Mouse (Mus musculus): Measurements from ENCODE around the gene Maz. TPM values are rescaled to one million over a fixed set of nuclear protein-coding genes. Genes with fewer than 3 reads are reported as not detected.

Gene Maz
- polyA plus RNA-seq, 1 experiment from 2014 or later = 67.7 TPM

GRCm38 (mm10) chr7:127012845-127013244 lies 14.0 kb downstream of the Maz start:
- H3K4me3 ChIP-seq (replicated peaks) = no peak overlapping the region
- H3K9ac ChIP-seq = no peak overlapping the region
- peaks cover 34% of the 10 kb centered on the region for H3K4me1 ChIP-seq
- no peak overlapping the region for H3K27ac ChIP-seq
- 92% methylated on average over 10 of the region's 10 CpGs for WGBS
- H3K4me2 ChIP-seq = no peak overlapping the region
- H3K36me3 ChIP-seq = peaks cover 12% of the 10 kb centered on the region
- no peak for ATAC-seq (ENCODE audit: insufficient read depth, low FRiP score, low read depth)
- no peaks in the 10 kb centered on the region for H3K27me3 ChIP-seq (replicated peaks)
- H3K9me3 ChIP-seq = no peaks in the 10 kb centered on the region

DNA sequence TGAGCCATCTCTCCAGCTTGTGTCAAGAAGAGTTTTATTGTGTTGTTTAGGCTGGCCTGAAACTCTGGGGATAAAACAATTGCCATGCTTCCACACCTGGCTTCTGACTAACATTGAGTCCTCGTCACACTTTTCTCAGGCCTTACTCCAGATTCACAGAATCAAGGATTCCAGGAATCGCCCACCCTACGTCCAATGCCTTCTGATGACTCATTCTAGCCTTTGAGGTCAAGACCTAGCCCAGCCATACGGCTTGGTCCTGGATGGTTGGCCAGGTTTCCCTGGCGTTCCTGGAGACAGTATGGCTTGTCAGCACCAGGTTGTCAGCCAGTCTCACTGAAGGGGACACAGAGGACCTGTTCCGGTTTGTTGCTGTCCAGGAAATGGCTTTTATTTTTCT lies 14.5 kb downstream of the Maz start:
- H3K36me3 ChIP-seq = peaks cover 12% of the 10 kb centered on the region
- 82% methylated on average over 6 of the region's 6 CpGs for WGBS
- H3K4me1 ChIP-seq = peaks cover 31% of the 10 kb centered on the region
- no peak overlapping the region for H3K9ac ChIP-seq
- H3K4me3 ChIP-seq (replicated peaks) = no peak overlapping the region
- no peaks in the 10 kb centered on the region for H3K27me3 ChIP-seq (replicated peaks)
- no peak overlapping the region for H3K4me2 ChIP-seq
- H3K27ac ChIP-seq = no peak overlapping the region
- no peak for ATAC-seq (ENCODE audit: insufficient read depth, low FRiP score, low read depth)
- H3K9me3 ChIP-seq = no peaks in the 10 kb centered on the region

DNA sequence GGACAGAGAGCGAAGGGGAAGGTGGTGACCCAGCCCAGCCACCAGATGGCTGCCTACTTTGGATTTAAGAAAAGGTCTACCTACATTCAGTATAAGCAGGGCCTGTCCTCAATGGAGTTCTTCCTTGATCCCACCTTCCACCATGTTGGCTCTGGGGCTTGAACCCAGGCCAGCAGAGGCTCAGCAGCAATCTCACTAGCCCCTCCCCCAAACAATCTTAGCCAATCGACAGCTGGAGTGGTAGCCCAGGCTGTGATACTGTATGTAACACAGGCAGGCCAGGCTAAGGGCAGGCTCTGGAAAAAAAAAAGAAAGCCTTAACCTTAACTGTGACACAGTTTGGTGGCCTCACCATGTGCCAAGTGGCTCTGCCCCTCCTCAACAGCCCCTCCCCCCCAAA lies 15.1 kb downstream of the Maz start:
- Histone ChIP-seq H3K36me3 (peaks cover 12% of the 10 kb centered on the region), H3K27me3 (replicated peaks) (no peaks in the 10 kb centered on the region), H3K4me2 (no peak overlapping the region), H3K9me3 (no peaks in the 10 kb centered on the region), H3K9ac (no peak overlapping the region), H3K4me3 (replicated peaks) (no peak overlapping the region), H3K27ac (no peak overlapping the region), H3K4me1 (peaks cover 31% of the 10 kb centered on the region)
- WGBS = 77% methylated on average over 2 of the region's 2 CpGs
- no peak for ATAC-seq (ENCODE audit: insufficient read depth, low FRiP score, low read depth)

- Histone ChIP-seq H3K9me3 (no peaks in the 10 kb centered on the region), H3K9ac (no peak overlapping the region), H3K4me1 (peaks cover 29% of the 10 kb centered on the region), H3K4me3 (replicated peaks) (no peak overlapping the region), H3K27ac (no peak overlapping the region), H3K4me2 (no peak overlapping the region), H3K36me3 (peaks cover 12% of the 10 kb centered on the region), H3K27me3 (replicated peaks) (no peaks in the 10 kb centered on the region)
- WGBS = 89% methylated on average over 2 of the region's 2 CpGs
- no peak for ATAC-seq (ENCODE audit: insufficient read depth, low FRiP score, low read depth)
Measured at GRCm38 (mm10) chr7:127011051-127011450, 15.8 kb downstream of the Maz start.

DNA sequence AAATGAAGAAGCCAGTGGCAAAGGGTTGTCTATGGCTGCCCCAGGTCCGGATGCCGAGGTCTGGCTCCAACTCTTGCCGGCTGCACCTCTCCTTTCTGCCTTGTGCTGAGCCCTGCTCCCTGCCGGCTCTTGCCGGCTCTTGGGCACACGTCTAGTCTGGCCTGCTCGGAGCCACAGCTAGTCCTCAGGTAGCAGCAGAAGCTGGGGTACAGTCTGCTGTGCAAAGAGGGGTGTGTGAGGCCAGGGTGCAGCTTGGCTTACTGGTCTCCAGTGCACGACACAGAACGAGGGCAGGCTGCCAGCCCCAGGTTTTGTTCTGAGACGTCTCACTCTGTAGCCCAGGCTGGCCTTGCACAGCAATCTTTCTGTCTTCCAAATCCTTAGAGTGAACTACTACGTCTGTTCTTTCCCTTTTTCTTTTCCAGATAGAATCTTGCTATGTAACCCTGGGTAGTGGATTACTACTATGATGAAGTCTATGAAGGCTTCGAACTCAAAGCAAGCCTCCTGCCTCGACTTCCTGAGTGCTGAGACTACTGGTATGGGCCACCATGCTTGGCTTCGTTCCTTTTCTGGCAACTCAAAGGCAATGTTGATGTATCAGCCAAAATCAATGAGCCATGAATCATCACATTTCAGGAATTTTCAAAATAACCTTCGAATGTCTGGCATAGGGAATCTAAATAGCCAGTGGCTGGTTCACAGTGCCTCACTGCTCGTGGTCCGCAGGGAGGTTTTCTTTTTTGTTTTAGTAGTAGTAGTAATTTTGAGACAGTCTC lies 17.3 kb downstream of the Maz start:
- H3K27ac ChIP-seq = peak overlapping the region; percentile 95
- H3K27me3 ChIP-seq (replicated peaks) = no peaks in the 10 kb centered on the region
- H3K36me3 ChIP-seq = peaks cover 8% of the 10 kb centered on the region
- H3K4me2 ChIP-seq = peak overlapping the region; percentile 9; the same call in 1 of the 2 replicates
- H3K4me3 ChIP-seq (replicated peaks) = no peak overlapping the region
- peaks cover 20% of the 10 kb centered on the region for H3K4me1 ChIP-seq
- H3K9ac ChIP-seq = no peak overlapping the region
- no peak for ATAC-seq (ENCODE audit: insufficient read depth, low FRiP score, low read depth)
- H3K9me3 ChIP-seq = no peaks in the 10 kb centered on the region
- 80% methylated on average over 17 of the region's 17 CpGs for WGBS

DNA sequence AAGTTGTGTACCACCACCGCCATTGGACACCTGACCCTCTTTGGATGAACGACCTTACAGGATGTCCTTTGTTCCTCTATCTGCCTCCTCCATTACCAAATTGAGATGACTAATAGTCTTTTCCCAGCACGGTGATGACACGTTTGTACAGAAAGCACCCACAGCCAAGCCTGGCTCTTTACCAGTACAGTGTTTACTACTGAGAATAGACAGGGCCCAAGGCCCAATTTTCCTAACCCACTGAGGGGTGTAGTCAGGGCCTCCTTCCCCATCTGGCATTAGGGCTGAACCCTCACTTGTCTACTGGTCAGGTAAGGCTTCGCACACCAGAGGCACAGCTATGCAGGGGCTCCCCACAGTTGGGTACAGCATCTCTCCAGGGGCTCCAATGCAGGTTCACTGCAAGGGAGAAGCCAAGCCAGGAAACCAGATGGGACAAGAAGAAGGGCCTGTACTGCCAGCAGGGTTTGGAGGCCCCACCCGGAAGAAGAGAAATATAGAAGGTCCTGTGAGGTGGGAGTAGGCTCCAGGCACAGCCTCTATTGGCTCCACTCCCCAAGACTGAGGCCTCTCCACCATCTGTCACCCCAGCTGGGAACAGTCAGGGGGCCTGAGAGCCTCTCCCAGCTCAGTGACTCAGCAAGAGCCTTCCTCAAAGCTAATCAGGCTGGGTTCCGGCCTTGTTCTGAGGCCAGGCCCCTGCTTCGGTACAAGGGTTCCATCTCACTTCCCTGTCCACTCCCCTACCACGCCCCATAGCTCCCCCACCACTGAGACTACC lies 18.4 kb downstream of the Maz start:
- 37% methylated on average over 9 of the region's 9 CpGs for WGBS
- peak overlapping the region; percentile 95 for H3K27ac ChIP-seq
- H3K27me3 ChIP-seq (replicated peaks) = no peaks in the 10 kb centered on the region
- H3K36me3 ChIP-seq = peaks cover 8% of the 10 kb centered on the region
- ATAC-seq (ENCODE audit: insufficient read depth, low FRiP score, low read depth) = peak; percentile 92
- no peaks in the 10 kb centered on the region for H3K9me3 ChIP-seq
- H3K4me3 ChIP-seq (replicated peaks) = no peak overlapping the region
- H3K4me1 ChIP-seq = peaks cover 15% of the 10 kb centered on the region
- no peak overlapping the region for H3K9ac ChIP-seq
- peak overlapping the region; percentile 37 for H3K4me2 ChIP-seq

DNA sequence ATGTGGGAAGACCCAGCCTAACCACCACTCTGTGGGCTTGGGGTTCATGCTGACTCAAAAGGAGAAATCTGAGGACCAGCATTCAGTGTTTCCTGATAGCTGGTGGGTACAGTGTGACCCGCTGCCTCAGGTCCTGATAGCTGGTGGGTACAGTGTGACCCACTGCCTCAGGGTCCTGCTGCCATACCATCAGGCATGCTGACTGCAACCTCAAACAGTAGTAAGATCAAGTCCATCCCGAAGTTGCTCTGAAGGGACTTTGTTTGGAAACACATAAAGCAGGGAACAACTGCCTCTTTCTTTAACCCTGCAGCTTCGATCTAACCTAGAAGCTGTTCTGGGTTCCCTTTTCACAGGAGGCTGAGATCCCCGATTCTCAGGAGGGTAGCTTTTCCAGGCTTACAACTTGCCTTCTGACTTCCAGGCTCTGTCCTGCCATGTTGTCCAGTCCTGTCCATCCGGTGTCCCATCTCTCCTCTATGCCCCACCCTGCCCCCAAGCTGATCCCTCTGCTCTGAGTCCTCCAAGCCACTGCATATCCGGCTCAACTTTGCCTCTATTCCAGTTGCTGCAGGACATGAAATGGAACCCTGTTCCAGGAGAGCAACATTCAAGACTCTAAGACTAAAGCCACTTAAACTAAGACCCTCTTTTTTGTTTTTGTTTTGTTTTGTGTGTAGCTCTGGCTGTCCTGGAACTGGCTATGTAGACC lies 19.4 kb downstream of the Maz start:
- no peaks in the 10 kb centered on the region for H3K9me3 ChIP-seq
- H3K27me3 ChIP-seq (replicated peaks) = no peaks in the 10 kb centered on the region
- peaks cover 15% of the 10 kb centered on the region for H3K4me1 ChIP-seq
- H3K36me3 ChIP-seq = no peaks in the 10 kb centered on the region
- no peak overlapping the region for H3K4me3 ChIP-seq (replicated peaks)
- no peak overlapping the region for H3K9ac ChIP-seq
- H3K4me2 ChIP-seq = no peak overlapping the region
- 86% methylated on average over 6 of the region's 6 CpGs for WGBS
- peak overlapping the region; percentile 95; the same call in 1 of the 2 replicates for H3K27ac ChIP-seq
- no peak for ATAC-seq (ENCODE audit: insufficient read depth, low FRiP score, low read depth)

- H3K27ac ChIP-seq = no peak overlapping the region
- H3K36me3 ChIP-seq = no peaks in the 10 kb centered on the region
- no peak for ATAC-seq (ENCODE audit: insufficient read depth, low FRiP score, low read depth)
- no peak overlapping the region for H3K4me3 ChIP-seq (replicated peaks)
- H3K9ac ChIP-seq = no peak overlapping the region
- no peaks in the 10 kb centered on the region for H3K9me3 ChIP-seq
- WGBS = 79% methylated on average over 4 of the region's 4 CpGs
- peaks cover 12% of the 10 kb centered on the region for H3K4me1 ChIP-seq
- no peak overlapping the region for H3K4me2 ChIP-seq
- H3K27me3 ChIP-seq (replicated peaks) = no peaks in the 10 kb centered on the region
Measured at GRCm38 (mm10) chr7:127004122-127004875, 22.5 kb downstream of the Maz start.

DNA sequence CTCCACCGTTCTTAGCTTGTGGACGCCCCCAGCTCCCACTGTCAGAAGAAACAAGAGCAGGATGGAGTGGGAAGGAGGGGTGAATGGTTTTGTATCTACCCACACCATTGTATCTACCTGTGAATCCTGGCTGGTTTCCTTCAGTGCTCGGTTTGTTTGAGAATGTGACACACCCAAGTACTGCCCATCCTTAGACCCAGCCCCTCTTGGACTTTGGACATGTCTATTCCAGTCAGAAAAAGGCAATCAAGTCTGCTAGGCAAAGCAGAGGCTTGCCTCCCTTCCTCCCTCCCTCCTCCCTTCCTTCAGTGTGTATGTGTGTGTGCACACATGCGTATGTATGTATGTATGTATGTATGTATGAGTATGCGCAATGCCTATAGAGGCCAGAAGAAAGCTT lies 23.2 kb downstream of the Maz start:
- Histone ChIP-seq H3K36me3 (no peaks in the 10 kb centered on the region), H3K4me2 (no peak overlapping the region), H3K9ac (no peak overlapping the region), H3K27me3 (replicated peaks) (no peaks in the 10 kb centered on the region), H3K9me3 (no peaks in the 10 kb centered on the region), H3K4me1 (peaks cover 5% of the 10 kb centered on the region), H3K4me3 (replicated peaks) (no peak overlapping the region), H3K27ac (no peak overlapping the region)
- no peak for ATAC-seq (ENCODE audit: insufficient read depth, low FRiP score, low read depth)
- WGBS = 83% methylated on average over 5 of the region's 5 CpGs

DNA sequence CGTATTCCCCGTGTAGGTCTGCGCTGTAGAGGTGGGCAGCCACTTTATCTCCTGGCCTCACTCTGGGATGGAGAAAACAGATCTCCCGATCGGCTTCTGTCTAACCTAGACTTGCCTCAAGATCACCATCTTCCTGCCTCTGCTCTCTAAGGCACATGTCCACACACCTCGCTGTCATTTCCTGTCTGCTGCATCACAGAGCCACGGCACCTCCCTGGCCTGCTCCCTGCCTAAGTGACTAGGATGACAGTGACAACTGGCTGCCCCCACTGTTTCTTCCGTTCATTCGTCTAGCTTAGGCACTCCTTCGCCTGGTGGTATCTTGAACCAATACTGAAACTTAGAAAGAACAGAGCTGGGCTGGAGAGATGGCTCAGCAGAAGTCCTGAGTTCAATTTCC lies 27.3 kb downstream of the Maz start:
- Histone ChIP-seq H3K36me3 (0 out of 2 replicates have a peak, but pooled peaks cover 5% of the 10 kb centered on the region), H3K27me3 (replicated peaks) (no peaks in the 10 kb centered on the region), H3K9me3 (no peaks in the 10 kb centered on the region), H3K9ac (no peak overlapping the region), H3K4me3 (replicated peaks) (no peak overlapping the region), H3K4me2 (no peak overlapping the region), H3K27ac (no peak overlapping the region), H3K4me1 (no peaks in the 10 kb centered on the region)
- 70% methylated on average over 10 of the region's 10 CpGs for WGBS
- ATAC-seq (ENCODE audit: insufficient read depth, low FRiP score, low read depth) = no peak

DNA sequence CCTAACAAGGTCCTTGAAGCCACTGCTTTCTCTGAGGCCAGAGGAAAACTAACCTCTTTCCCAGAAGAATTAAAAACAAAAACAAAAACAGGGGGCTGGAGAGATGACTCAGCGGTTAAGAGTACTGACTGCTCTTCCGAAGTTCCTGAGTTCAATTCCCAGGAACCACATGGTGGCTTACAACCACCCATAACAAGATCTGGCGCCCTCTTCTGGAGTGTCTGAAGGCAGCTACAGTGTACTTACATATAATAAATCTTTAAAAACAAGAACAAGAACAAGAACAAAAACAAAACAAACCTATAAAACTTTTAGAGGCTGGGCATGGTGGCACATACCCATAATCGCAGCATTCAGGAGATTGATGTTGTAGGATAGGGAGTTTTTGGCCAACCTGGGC lies 30.4 kb downstream of the Maz start:
- no peaks in the 10 kb centered on the region for H3K27me3 ChIP-seq (replicated peaks)
- 0 out of 2 replicates have a peak, but pooled peaks cover 5% of the 10 kb centered on the region for H3K36me3 ChIP-seq
- no peak overlapping the region for H3K9ac ChIP-seq
- no peaks in the 10 kb centered on the region for H3K9me3 ChIP-seq
- no peak for ATAC-seq (ENCODE audit: insufficient read depth, low FRiP score, low read depth)
- H3K4me3 ChIP-seq (replicated peaks) = no peak overlapping the region
- no peaks in the 10 kb centered on the region for H3K4me1 ChIP-seq
- H3K4me2 ChIP-seq = no peak overlapping the region
- H3K27ac ChIP-seq = no peak overlapping the region
- 79% methylated on average over 4 of the region's 4 CpGs for WGBS

Measured in stomach, embryonic 15.5 days (tissue).